Mouse (Mus musculus): ENCODE data around the gene Prrc2a.

DNA sequence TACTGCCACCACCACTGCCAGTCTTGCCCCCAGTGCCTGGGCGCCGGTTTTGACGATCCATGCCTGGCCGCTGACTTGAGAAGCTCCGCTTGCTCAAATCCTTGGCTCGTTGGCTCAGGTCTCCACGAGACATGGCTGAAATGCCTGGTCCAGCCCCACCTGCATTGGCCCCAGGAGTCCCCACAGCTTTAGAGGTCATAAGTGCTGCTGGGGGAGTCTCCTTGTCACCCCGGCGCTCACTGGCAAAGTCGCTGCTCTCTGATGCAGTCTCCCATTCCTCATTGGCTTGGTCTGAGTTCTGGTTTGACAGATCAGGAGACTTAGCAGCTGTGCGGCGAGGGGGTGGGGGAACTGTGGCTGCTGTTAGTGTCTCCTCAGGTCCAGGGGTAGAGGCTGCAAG lies 9.2 kb downstream of the Prrc2a start:
- TF ChIP-seq POLR2A (IDR thresholded peaks at IDR 0.05; ENCODE audit: borderline replicate concordance, extremely low read depth, insufficient read depth, insufficient read length, poor library complexity, severe bottlenecking) (no peak), CTCF (IDR thresholded peaks at IDR 0.05; ENCODE audit: borderline replicate concordance, extremely low read depth, insufficient read depth, insufficient read length) (no peak)
